In the genomic region with DNA sequence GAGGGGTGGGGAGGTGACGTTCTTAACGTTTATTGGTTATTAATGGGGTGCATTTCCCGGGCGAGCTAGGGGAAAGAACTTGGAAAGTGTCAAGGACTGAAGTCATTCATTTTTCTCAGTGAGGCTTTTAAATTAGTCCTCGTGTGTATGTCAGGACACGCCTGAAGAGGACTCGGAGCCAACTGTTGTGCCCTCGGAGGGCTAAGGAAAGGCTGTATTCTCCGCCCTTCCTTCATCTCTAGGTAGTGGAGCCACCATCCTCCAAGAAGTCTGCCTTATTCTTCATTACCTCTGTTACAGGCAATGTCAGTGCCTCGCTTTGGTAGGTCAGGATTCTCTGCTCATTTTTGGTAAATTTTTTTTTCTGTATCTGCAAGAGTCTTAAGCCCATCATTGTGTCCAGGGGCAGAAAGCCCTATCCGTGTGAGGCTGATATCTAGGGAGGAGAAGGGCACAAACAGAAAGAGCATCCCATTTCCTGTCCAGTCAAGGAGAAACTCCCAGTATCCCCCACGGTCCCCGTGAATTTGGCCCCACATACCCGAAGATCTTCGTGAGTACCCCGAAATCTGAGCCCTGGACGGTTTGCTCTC, we compare ENCODE assay signal across 9 mouse cellular contexts.
DNase-seq lines count a peak whose midpoint lies in the region; ATAC-seq and TF ChIP-seq lines count a peak whose summit lies in the region.
"Had no signal": no experiment of that assay in that cellular context is flagged by ENCODE, and none has a peak within 500 bp of the region (broad histone marks: within the 10 kb centered on the region; RNA-seq: fewer than 3 reads in every experiment).

No protein-coding gene starts in this region.

- peak overlapping the region; percentile 79 for H3K27ac ChIP-seq in heart, embryonic 11.5 days (ENCODE audit: low read depth, low read length)
- H3K27ac ChIP-seq in bone marrow macrophage, adult 2 months (ENCODE audit: insufficient read depth, low read depth, low read length): peak overlapping the region; percentile 56
- H3K27ac ChIP-seq in heart, postnatal 0 days (ENCODE audit: low read depth): peak overlapping the region; percentile 75
- peak overlapping the region; percentile 66; the same call in 1 of the 2 replicates for H3K27ac ChIP-seq in liver, postnatal 0 days (ENCODE audit: low read depth)

- H3K4me2 ChIP-seq in heart, embryonic 11.5 days: peak overlapping the region; percentile 75
- peak overlapping the region; percentile 67 for H3K4me2 ChIP-seq in heart, postnatal 0 days (ENCODE audit: low read depth, low read length)
- H3K4me2 ChIP-seq in liver, postnatal 0 days (ENCODE audit: low read depth, low read length): peak overlapping the region; percentile 72

- H3K27me3 ChIP-seq in heart, embryonic 11.5 days (ENCODE audit: control insufficient read depth, insufficient read depth, low read length): no peaks in the 10 kb centered on the region
- H3K27me3 ChIP-seq in heart, postnatal 0 days (ENCODE audit: control insufficient read depth, insufficient read depth, low read length): no peaks in the 10 kb centered on the region
- H3K27me3 ChIP-seq in liver, postnatal 0 days (ENCODE audit: insufficient read depth, low read length): no peaks in the 10 kb centered on the region
- H3K27me3 ChIP-seq: Patski had no signal

- ATAC-seq in heart, embryonic 11.5 days (replicated peaks; ENCODE audit: insufficient number of reproducible peaks, low FRiP score, low TSS enrichment): 0 out of 2 replicates have a peak, but pooled peaks have one; percentile 11
- ATAC-seq in heart, postnatal 0 days (ENCODE audit: insufficient read depth, low read depth): no peak; the same call in 1 of the 2 replicates
- no peak for ATAC-seq in liver, postnatal 0 days

- peak overlapping the region; percentile 38 for H3K4me3 ChIP-seq in heart, embryonic 11.5 days (ENCODE audit: low read depth, low read length)
- peak overlapping the region; percentile 29; the same call in 1 of the 2 replicates for H3K4me3 ChIP-seq in bone marrow macrophage, adult 2 months (ENCODE audit: insufficient read depth, low read length)
- H3K4me3 ChIP-seq in heart, postnatal 0 days (ENCODE audit: low read depth, low read length): peak overlapping the region; percentile 33
- H3K4me3 ChIP-seq in liver, postnatal 0 days (ENCODE audit: low read depth, low read length): peak overlapping the region; percentile 36

- TF ChIP-seq EP300 in heart, postnatal 0 days (IDR thresholded peaks at IDR 0.05; ENCODE audit: low read depth): no peak
- TF ChIP-seq EP300 in liver, postnatal 0 days (IDR thresholded peaks at IDR 0.05; ENCODE audit: low read depth): no peak

- 2% methylated on average over 17 of the region's 17 CpGs for WGBS in heart, embryonic 11.5 days (ENCODE audit: insufficient replicate concordance)
- WGBS in heart, postnatal 0 days: 3% methylated on average over 17 of the region's 17 CpGs
- 8% methylated on average over 17 of the region's 17 CpGs for WGBS in liver, postnatal 0 days (ENCODE audit: insufficient replicate concordance)

- TF ChIP-seq POLR2A in bone marrow macrophage, adult 2 months (IDR thresholded peaks at IDR 0.05; ENCODE audit: borderline replicate concordance, low read depth, low read length): no peak

- no peaks in the 10 kb centered on the region for H3K36me3 ChIP-seq in heart, embryonic 11.5 days (ENCODE audit: control insufficient read depth, insufficient read depth, low read length)
- no peaks in the 10 kb centered on the region for H3K36me3 ChIP-seq in heart, postnatal 0 days (replicated peaks; ENCODE audit: control insufficient read depth, insufficient read depth, low read length)
- H3K36me3 ChIP-seq in liver, postnatal 0 days (replicated peaks; ENCODE audit: insufficient read depth, low read length): no peaks in the 10 kb centered on the region

- no peak for DNase-seq in heart, adult 9 months (ENCODE audit: low spot score in 2 of 2)
- DNase-seq in heart, postnatal 0 days (ENCODE audit: low spot score): no peak
- no peak for DNase-seq in liver, postnatal 0 days
- DNase-seq in thymus, postnatal 0 days (ENCODE audit: low spot score): no peak
- DNase-seq in urinary bladder, postnatal 25 days (ENCODE audit: low spot score): no peak
- DNase-seq in layer of hippocampus, postnatal 25 days (ENCODE audit: extremely low spot score in 1 of 2, low spot score in 1 of 2): no peak

- no peaks in the 10 kb centered on the region for H3K9me3 ChIP-seq in heart, embryonic 11.5 days (replicated peaks; ENCODE audit: control insufficient read depth, low read length)
- no peaks in the 10 kb centered on the region for H3K9me3 ChIP-seq in heart, postnatal 0 days (replicated peaks; ENCODE audit: control insufficient read depth, low read length)
- no peaks in the 10 kb centered on the region for H3K9me3 ChIP-seq in liver, postnatal 0 days (ENCODE audit: low read length)

- no peak for TF ChIP-seq CTCF in bone marrow macrophage, adult 2 months (IDR thresholded peaks at IDR 0.05; ENCODE audit: low read depth, low read length)
- TF ChIP-seq CTCF in heart, postnatal 0 days (IDR thresholded peaks at IDR 0.05; ENCODE audit: low read depth): no peak
- TF ChIP-seq CTCF in liver, postnatal 0 days (IDR thresholded peaks at IDR 0.05; ENCODE audit: low read depth): no peak

- peaks cover 20% of the 10 kb centered on the region for H3K4me1 ChIP-seq in heart, embryonic 11.5 days (ENCODE audit: control insufficient read depth, insufficient read depth, low read length)
- H3K4me1 ChIP-seq in bone marrow macrophage, adult 2 months (ENCODE audit: control insufficient read depth, insufficient read depth, low read length): peaks cover 17% of the 10 kb centered on the region
- H3K4me1 ChIP-seq in heart, postnatal 0 days (ENCODE audit: control insufficient read depth, insufficient read depth): peaks cover 18% of the 10 kb centered on the region
- H3K4me1 ChIP-seq in liver, postnatal 0 days (ENCODE audit: insufficient read depth): peaks cover 26% of the 10 kb centered on the region

- peak overlapping the region; percentile 43 for H3K9ac ChIP-seq in heart, embryonic 11.5 days (ENCODE audit: low read depth, low read length)
- H3K9ac ChIP-seq in heart, postnatal 0 days (replicated peaks; ENCODE audit: low read depth, low read length): peak overlapping the region; percentile 40
- peak overlapping the region; percentile 18; the same call in 1 of the 2 replicates for H3K9ac ChIP-seq in liver, postnatal 0 days (replicated peaks)
